Mouse (Mus musculus): ENCODE data around the gene Hlx. TPM values are rescaled to one million over a fixed set of nuclear protein-coding genes. Genes with fewer than 3 reads are reported as not detected.

Hlx gene
- polyA plus RNA-seq, 1 experiment from 2014 or later: 8.1 TPM

Other genes starting within 250 kb of the Hlx start
- 0.43 TPM in 1 of 2 replicates, not detected in the other for gene Marc1, start 78.7 kb upstream of the Hlx start, polyA plus RNA-seq (2015; fragmentation: Nextera tagmentation; extraction: Ambion mirVana)
- gene Marc2, start 113.8 kb upstream of the Hlx start, polyA plus RNA-seq (2015; fragmentation: Nextera tagmentation; extraction: Ambion mirVana): 98.8 and 124 TPM in 2 replicates
- 0.64 and 0.71 TPM in 2 replicates for gene C130074G19Rik, start 150.6 kb upstream of the Hlx start, polyA plus RNA-seq (2015; fragmentation: Nextera tagmentation; extraction: Ambion mirVana)